8 mouse cellular contexts compared by ENCODE assay signal in the genomic region with DNA sequence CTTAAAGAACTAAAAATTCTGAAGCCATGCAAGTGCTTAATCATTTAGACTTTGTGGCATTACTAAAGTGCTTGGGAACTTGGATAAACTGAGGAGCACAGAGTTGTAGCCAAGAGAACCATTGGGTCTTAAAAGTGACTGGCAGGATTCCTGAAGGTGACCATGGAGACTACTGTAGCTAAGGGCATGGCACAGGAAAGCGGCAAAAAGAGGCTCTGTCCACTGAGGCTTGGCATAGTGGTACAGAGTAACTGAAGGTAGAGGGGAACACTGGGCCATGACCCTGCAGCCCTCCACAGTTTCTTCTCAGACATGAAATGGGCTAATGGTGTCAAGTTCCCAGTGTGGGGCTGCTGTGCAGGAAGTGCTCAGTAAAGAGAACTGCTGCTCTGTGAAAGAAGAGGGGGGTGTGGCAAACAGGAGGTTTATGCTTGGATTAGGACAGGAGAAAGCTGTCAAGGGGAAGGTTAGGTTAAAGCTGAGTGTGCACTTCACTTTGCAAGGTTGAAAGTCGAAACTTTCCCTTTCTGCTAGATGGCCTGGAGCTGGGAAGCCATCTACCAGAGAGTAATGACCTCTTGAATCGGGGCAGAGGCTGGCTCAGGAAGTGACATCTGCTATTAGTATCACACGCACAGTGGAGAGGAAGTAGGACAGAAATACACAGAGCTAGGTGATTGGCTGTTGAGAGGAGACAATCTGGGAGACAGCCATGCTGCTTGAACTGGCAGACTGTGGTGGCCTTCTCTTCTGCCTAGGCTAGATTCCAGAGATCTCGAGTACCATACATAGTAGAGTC. TPM values are rescaled to one million over a fixed set of nuclear protein-coding genes. Genes with fewer than 3 reads are reported as not detected.
DNase-seq lines count a peak whose midpoint lies in the region; ATAC-seq and TF ChIP-seq lines count a peak whose summit lies in the region.

No protein-coding gene starts in this region.

- peak; percentile 61 for ATAC-seq in intestine, postnatal 0 days

- peaks cover 9% of the 10 kb centered on the region for H3K36me3 ChIP-seq in intestine, postnatal 0 days (ENCODE audit: control insufficient read depth, insufficient read depth)

- H3K9me3 ChIP-seq in intestine, postnatal 0 days (ENCODE audit: control insufficient read depth): no peaks in the 10 kb centered on the region

- H3K27me3 ChIP-seq in intestine, postnatal 0 days (replicated peaks; ENCODE audit: control insufficient read depth, insufficient read depth, low read length): no peaks in the 10 kb centered on the region

- no peak for DNase-seq in layer of hippocampus, adult 2 months (ENCODE audit: low spot score in 2 of 2)
- DNase-seq in layer of hippocampus, adult 9-11 months: no peak
- peak; percentile 45 for DNase-seq in R1 (ENCODE audit: low read depth, low spot score)
- peak; percentile 46 for DNase-seq in naive thymus-derived CD4-positive, alpha-beta T cell, adult 2 months (ENCODE audit: low read depth)
- no peak for DNase-seq in frontal cortex, adult 2 months (ENCODE audit: extremely low spot score in 1 of 2, low spot score in 1 of 2)
- DNase-seq in gastrocnemius, postnatal 4 days (ENCODE audit: low spot score in 2 of 2): no peak
- no peak for DNase-seq in gastrocnemius, postnatal 25 days

- no peak overlapping the region for H3K9ac ChIP-seq in intestine, postnatal 0 days (ENCODE audit: low read depth, low read length)

- no peak overlapping the region for H3K4me3 ChIP-seq in layer of hippocampus, adult 2 months
- no peak overlapping the region for H3K4me3 ChIP-seq in intestine, postnatal 0 days (ENCODE audit: low read depth, low read length)

- no peak overlapping the region for H3K4me2 ChIP-seq in intestine, postnatal 0 days (replicated peaks; ENCODE audit: low read depth)

- peak overlapping the region; percentile 53 for H3K27ac ChIP-seq in layer of hippocampus, adult 2 months
- H3K27ac ChIP-seq in intestine, postnatal 0 days (ENCODE audit: low read depth, low read length): no peak overlapping the region

- WGBS in intestine, postnatal 0 days: 50% methylated on average over 5 of the region's 5 CpGs

- no peak for TF ChIP-seq CTCF in layer of hippocampus, adult 2 months (conservative IDR thresholded peaks at IDR 0.05)
- TF ChIP-seq CTCF in intestine, postnatal 0 days (IDR thresholded peaks at IDR 0.05; ENCODE audit: low read depth): no peak

- no peaks in the 10 kb centered on the region for H3K4me1 ChIP-seq in intestine, postnatal 0 days (replicated peaks; ENCODE audit: control insufficient read depth, insufficient read depth, low read length)

RNA-seq across cellular contexts. Expression of gene Wdr20, which starts 38.1 kb away (rescaled TPM):
- total RNA-seq in layer of hippocampus, adult 2 months (2021): 10 to 100 TPM; 43.5 to 49.9 TPM
- polyA plus RNA-seq in intestine, postnatal 0 days (2015; fragmentation: Nextera tagmentation; extraction: Ambion mirVana): 12.3 and 14.7 TPM in 2 replicates
- 22.9 and 25.6 TPM in 2 replicates for polyA plus RNA-seq in frontal cortex, adult 2 months (2012; rRNA removed)
- total RNA-seq in gastrocnemius, postnatal 4 days (2021): 10 to 100 TPM; 24.6 to 34.2 TPM
- total RNA-seq in gastrocnemius, postnatal 25 days (2021): 10 to 100 TPM; 15.4 to 17.4 TPM

Comparison
In these comparisons a context has a peak if more than half of its experiments do, and no peak if none do; other contexts are left out.
1. DNase-seq: peak in R1 (single experiment) and naive thymus-derived CD4-positive, alpha-beta T cell, adult 2 months (single experiment); none in layer of hippocampus, adult 2 months (0 of 2), layer of hippocampus, adult 9-11 months (single experiment), frontal cortex, adult 2 months (0 of 2), gastrocnemius, postnatal 4 days (0 of 2) and gastrocnemius, postnatal 25 days (single experiment).